Mouse (Mus musculus): Measurements from ENCODE around the gene Fhod1. TPM values are rescaled to one million over a fixed set of nuclear protein-coding genes. Genes with fewer than 3 reads are reported as not detected.

Gene Fhod1
- total RNA-seq (2021) = 1 to 10 TPM; 1.7 to 2.8 TPM

DNA sequence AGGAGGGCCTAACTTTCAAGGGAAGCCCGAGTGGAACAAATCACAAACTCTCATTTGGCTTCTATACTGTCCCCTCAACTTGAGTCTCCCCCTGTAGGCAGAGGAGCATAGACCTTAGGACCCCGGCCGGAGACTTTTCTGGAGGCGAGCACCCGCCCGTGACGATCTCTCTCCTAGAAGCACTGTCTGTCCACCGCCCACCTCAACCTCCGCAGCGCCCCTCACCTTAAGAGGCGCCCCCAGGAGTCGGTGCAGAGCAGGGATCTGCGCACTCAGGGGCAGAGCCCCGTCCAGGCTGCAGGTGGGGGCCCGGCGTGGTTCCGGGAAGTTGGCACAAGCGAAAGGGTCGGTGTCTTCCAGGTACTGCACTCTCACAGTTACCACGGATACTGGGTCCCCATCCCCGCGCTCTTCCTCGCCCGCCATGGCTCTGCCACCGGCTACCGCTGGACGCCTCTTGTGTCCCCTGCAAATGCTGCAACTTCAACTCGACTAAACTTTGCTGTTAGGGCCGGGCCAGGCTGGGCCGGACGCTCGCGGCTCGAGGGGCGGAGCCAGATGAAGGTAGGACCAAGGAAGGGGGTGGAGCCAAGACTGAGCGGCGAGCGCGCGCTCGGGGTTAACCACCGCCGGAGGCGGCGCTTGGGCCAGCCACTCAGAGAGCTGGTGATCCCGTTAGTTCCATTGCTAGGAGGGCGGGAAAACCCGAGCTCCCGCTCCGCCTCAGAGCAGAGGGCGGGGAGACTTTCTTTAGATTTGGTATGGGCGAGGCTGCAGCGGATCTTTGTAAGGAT, at the start of gene Fhod1:
Gene Fhod1, minus strand, starts transcription at position 526 of the 794 bp plus-strand sequence.
- peak; percentile 52 to 63 for DNase-seq (ENCODE audit: extremely low spot score in 1 of 2, low spot score in 1 of 2)

DNA sequence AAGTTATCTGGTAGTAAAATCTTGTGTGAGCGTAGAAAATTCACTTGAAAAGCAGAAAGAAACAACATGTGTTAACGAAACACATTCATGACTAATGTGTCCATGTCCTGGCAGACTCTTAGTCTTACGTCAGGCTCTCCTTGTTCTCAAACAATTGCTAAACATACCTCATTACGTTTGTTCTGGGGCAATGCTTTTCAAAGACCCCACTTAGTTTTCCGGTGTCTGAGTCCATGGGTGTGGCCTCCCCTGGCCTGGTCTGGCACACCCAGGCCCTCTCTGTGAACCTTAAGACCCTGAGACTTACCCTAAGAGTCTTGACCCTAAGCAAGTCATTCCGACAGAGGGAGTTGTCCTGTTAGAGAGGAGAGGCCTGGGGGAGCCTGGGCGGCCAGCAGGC, 46.2 kb upstream of the Fhod1 start:
- no peak for DNase-seq (ENCODE audit: extremely low spot score in 1 of 2, low spot score in 1 of 2)

DNA sequence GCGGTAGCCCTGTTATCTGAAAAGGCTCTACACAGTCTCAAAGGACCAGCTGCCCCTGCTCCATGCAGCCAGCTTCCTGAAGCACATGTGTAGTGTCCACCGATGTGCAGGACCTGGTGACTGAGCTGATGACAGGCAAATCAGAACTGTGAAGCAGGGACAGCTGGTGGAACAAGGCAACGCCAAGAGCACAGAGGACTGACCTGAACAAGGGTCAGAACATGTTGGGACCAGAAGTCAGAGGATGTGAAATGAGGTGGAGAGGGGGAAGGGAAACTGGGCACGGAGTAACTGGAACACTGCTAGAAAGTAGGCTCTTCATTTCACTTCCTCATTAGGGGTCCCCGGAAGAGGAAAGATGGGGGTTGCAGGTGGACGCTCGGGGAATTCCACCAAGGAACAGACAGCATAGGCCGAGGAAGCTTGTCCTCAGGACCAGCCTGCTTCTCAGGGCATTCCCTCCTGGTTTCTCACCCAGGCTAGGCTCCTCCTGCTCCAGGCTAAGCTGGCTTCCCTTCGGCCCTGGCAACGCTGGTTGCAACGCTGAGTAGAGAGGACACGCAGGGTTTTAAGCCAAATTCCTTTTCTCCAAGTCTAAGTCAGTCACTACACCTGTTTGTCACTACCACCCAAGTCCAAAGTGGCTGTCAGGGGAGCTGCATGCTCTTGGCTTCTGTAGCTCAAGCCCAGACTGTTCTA, 45.5 kb upstream of the Fhod1 start:
- DNase-seq (ENCODE audit: extremely low spot score in 1 of 2, low spot score in 1 of 2) = no peak

DNA sequence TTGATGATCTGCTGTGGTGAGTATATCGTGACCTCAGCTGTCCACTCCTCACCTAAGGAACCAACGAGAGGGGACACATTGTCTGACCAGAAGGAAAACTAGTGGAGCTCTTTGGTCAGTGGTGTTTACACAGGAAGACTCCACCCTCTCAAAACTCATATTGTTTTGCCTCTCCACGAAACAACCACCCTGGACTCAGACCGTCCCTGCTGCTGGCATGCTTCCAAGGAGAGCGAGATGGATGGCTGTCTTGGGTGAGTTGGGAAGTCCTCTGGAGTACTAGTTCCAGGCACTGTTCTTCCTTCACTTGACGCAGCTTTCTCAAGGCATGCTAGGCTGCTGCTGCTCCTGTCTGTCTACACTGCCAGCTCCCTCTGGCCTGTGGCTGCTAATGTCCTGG, 41.3 kb upstream of the Fhod1 start:
- DNase-seq (ENCODE audit: extremely low spot score in 1 of 2, low spot score in 1 of 2) = no peak

DNA sequence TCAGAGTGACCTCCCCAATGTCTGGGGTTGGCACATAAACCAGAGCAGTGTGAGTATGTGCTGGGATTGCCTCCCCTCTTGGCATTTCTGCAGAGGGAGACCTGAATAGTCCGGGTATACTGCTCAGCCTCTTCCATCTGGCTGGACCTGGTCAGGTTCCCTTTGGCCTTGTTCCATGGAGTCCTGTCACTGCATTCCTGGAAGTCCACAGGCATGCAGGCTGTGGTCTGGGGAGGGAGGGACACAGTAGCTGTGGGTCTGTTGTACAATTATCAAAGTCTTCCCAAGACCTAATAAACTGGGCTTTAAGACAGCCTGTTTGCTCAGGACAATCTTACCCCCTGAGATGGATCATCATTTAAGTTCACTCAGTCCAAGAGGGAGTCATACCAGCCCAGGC, 39.4 kb upstream of the Fhod1 start:
- DNase-seq (ENCODE audit: extremely low spot score in 1 of 2, low spot score in 1 of 2) = no peak

DNA sequence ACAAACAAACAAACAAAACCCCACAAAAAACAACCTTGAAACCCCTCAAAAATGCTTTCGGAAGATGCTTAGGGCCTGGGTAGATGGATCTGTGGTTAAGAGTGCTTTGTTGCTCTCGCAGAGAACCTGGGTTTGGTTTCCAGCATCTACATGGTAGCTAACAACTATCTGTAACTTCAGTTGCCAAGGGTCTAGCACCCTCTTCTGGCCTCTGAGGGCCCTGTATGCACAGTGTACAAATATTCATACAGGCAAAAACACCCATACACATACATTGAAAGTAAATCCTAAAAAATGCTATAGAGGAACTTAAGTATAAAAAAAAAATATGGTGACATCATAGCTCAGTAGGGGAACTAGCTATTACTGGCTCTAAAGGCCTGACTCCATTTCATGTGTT, 36.3 kb upstream of the Fhod1 start:
- DNase-seq (ENCODE audit: extremely low spot score in 1 of 2, low spot score in 1 of 2) = no peak

DNA sequence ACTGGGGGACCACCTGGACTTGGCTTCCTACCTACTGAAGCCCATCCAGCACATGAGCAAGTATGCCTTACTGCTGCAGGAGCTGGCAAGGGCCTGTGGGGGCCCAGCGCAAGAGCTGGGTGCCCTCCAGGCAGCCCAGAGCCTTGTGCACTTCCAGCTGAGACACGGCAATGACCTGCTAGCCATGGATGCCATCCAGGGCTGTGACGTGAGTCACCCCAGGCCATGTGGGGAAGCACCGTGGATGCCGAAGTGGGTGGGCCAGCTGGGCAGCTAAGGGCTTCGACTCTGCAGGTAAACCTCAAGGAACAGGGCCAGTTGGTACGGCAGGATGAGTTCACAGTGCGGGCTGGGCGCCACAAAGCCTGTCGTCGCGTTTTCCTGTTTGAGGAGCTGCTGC, 32.6 kb upstream of the Fhod1 start:
- no peak for DNase-seq (ENCODE audit: extremely low spot score in 1 of 2, low spot score in 1 of 2)

DNA sequence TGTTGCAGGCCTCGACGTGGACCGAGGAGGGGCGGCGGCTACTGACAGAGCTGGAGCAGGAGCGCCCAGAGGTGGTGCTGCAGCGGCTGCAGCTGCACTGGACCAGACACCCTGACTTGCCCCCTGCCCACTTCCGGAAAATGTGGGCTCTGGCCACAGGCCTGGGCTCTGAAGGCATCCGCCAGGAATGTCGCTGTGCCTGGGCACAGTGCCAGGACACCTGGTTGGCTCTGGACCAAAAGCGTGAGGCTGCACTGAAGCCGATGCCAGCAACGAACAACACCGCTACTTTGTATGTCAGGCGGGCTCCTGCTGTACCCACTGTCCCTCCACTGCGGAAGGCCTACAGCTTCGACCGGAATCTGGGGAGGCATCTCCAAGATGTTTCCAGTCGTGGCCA, 30.9 kb upstream of the Fhod1 start:
- DNase-seq (ENCODE audit: extremely low spot score in 1 of 2, low spot score in 1 of 2) = peak in 1 of 2 experiments; percentile 28

DNA sequence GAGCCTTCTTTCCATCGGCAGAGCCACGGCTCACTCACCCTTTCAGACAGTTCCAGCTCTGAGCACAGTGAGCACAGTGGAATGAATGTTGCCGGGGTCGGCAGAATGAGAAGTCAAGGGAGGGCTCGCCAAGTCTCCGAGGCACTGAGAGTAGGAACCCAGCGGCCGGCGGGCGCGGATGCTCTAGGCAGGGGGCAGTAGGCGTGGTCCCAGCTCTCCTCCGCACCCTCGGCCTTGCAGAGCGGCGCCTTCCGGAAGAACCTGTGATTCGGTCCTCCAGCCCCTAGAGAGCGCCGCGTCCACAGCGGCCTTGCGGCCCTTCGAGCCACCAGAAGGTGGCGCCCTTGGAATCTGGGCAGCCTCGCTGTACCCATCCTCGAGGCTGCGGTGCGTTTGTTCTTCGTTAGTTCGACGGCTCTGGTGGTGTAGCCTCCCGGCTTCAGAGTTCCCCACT, 26.8 kb upstream of the Fhod1 start:
- DNase-seq (ENCODE audit: extremely low spot score in 1 of 2, low spot score in 1 of 2) = peak in 1 of 2 experiments; percentile 18

DNA sequence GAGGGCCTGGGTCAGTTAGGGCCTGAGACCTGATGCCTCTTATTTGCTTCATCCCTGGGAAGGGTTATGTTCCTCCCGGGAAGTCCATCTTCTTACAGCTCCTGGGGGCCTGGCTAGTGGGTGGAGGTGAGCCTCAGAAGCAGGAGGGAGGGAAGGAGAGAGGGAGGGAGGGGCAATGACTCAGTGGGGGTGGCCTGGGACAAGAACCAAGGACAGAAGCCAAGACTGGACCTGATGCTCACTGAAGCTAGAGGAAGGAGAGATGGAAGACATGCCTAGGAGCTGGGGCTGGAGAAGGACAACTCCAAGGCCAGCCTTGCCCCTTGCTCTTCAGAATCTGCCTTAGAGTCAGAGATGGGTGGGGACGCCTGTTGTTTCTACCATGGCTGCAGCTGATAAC, 25.3 kb upstream of the Fhod1 start, which contains the start of gene Plekhg4:
Gene Plekhg4, plus strand, starts transcription at position 243 of the 400 bp plus-strand sequence.
- no peak for DNase-seq (ENCODE audit: extremely low spot score in 1 of 2, low spot score in 1 of 2)

DNA sequence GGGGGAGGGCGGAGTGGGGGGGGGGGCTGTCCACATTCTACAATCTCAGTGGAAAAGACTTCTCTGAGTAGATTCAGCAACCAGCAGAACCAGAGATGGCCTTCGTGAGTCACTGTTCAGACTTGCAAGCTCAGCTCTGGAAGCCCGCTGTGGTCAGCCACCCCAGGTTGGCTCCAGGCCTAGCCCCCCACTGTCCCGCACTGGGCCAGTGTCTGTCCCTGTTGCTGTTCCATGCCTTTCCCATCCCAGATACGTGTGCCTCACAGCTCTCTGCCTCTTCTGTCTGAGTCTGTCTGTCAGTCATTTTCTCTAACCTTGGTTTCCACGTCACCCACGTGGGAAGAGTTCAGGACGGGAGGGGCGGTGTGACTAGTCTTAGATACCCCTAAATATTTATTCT, 24.7 kb upstream of the Fhod1 start:
- no peak for DNase-seq (ENCODE audit: extremely low spot score in 1 of 2, low spot score in 1 of 2)

DNA sequence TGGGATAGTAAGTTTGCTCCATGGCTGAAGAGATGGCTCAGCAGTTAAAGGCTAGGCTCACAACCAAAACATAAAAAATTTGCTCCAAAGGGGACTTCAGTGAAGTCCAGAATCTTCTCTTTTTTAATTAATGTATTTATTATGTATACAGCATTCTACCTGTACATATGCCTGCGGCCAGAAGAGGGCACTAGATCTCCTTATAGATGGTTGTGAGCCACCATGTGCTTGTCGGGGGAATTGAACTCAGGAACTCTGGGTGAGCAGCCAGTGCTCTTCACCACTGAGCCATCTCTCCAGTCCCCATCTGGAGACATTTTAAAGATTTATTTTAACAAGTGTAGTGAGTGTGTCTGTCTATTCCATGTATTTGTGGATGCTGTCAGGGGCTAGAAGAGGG, 19.4 kb upstream of the Fhod1 start:
- DNase-seq (ENCODE audit: extremely low spot score in 1 of 2, low spot score in 1 of 2) = no peak

DNA sequence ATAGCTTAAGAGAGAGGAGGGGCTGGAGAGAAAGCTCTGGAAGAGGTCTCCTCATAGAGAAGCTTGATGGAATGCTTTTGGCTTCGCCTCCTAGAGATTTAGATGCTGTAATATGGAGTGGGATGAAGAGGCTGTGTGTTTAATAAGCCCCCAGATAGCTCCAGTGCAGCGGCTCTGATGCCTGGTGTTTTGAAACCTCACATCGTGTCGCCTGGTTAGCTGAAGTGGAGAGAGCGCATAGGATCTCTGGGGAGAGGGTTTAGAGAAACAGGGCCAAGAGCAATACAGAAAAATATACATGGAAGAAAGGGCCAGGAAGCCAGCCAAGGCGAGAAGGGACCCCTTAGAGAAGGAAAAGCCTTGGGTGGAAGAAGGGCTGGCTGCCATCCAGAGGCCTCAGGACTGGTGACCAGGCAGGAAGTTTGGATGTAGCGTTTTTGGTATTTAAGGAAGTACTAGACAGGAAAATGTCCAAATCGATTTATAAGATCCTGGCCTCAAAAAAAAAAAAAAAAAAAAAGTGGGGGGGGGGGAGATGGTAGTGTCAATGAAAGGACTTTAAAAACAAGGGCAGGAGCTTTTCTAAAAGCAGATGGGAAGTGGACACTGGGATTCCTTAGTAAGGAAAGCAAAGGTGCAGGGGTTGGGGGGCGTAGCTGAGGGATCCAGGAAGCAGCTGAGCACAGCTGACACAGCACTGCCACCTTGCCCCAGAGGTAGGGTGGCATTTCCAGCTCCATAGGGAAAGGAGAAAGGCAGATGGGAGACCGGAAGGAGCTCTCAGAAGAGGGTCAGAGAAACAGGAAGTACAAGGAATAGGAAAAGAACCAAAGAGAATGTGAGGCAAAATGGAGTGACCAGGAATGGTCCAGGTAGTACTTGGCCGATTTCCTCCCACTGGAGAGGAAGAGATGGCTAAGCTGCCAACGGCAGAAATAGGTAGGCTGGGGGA, 14.3 kb upstream of the Fhod1 start:
- no peak for DNase-seq (ENCODE audit: extremely low spot score in 1 of 2, low spot score in 1 of 2)

DNA sequence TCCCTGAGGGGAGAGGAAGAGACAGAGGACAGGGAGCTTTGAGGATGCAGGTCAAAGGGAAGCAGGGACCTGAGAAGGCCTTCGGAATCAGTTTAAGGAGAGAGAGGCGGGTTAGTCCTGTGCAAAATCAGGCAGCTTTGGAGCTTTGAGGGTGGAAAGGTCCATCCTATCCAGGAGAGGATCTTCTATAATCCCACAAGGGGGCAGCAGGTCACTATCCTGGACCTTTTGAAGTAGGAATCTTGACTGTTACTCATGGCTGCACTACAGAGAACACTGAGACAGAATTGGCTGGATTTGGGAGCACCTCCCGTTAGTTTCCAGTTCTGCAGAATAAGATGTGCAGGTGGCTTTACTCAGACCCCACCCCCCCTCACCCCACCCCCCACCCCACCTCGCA, 11.9 kb upstream of the Fhod1 start:
- no peak for DNase-seq (ENCODE audit: extremely low spot score in 1 of 2, low spot score in 1 of 2)

DNA sequence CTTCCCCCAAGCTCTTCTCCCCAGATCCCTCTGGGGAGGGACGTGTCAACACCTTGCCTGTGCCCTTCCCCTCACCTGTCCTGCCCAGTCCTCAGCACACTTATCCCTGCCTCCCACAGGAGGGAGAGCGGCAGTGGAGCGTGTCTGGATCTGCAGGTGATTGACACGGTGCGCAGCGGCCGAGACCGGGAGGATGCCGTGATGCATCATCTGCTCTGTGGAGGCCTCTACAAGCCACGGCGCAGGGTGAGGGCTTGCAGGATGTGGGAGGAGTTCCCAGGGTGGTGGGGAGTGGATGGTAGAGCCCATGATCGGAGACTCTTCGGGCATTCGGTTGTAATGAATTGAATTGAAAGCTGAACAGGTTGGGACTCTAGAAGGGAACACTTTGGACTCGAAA, 11.5 kb upstream of the Fhod1 start:
- DNase-seq (ENCODE audit: extremely low spot score in 1 of 2, low spot score in 1 of 2) = no peak

DNA sequence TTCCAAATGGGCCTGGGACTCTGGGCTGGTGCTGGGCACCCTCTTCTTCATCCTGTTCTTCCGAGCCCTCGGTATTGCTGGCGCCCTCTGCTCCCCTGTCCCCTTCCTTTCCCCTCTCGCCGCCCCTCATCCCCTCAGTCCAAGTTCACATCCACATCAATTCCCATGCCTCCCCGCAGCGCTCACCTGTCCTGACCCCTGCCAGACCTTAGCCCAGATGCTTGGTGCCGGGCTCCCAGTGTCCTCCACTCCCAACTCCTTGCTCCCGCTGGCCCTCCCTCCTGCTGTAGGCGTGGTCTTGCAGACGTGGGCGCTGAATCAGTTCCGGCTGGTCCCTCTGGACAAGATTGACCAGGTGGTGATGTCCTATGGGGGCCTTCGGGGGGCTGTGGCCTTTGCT, 8.9 kb upstream of the Fhod1 start:
- no peak for DNase-seq (ENCODE audit: extremely low spot score in 1 of 2, low spot score in 1 of 2)

DNA sequence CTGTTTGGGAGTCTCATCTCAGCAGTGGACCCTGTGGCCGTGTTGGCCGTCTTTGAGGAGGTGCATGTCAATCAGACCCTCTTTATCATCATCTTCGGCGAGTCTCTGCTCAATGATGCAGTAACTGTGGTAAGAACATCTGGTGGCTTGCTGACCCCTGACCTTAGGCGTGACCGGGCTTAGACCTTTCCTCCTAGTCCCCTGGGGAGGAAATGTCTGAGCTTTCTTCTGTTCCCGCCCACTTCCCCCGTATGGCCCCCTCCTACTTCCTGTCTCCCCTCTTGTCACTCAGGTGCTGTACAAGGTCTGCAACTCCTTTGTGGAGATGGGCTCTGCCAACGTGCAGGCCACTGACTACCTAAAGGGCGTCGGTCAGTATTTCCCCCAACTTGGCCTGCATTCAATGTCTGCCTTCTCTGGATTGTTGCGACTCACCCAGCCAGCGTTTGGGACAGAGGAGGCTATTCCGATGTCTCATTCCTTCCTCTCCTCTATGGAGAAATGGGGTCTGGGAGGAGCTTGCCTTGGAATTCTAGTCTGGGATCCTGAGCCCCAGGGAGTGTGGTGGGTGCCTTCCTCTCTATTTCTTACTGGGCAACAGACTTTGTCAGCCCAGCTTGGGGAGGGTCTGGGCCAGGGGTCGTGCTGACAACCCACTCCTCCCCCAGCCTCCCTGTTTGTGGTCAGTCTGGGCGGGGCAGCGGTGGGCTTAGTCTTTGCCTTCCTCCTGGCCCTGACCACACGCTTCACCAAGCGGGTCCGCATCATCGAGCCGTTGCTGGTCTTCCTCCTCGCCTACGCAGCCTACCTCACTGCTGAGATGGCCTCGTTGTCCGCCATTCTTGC, 7.6 kb upstream of the Fhod1 start:
- no peak for DNase-seq (ENCODE audit: extremely low spot score in 1 of 2, low spot score in 1 of 2)

DNA sequence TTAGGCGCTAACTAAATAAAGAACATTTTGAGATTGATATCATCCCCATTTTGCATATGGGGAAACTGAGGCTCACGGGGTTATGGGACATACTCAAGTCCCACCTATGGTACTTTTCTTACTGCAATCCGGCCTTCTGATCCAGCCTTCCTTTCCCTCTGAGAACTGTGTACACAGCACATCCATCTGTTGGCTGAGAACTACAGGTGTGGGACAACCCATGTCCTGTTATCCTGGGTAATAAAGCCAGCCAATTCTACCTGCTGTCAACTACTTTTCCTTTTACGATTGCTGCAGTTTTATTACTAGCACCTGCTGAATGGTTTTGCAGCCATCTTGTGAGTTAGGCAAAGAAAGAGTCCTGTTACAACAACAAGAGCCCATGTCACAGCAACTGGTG, 6.8 kb upstream of the Fhod1 start:
- DNase-seq (ENCODE audit: extremely low spot score in 1 of 2, low spot score in 1 of 2) = no peak

DNA sequence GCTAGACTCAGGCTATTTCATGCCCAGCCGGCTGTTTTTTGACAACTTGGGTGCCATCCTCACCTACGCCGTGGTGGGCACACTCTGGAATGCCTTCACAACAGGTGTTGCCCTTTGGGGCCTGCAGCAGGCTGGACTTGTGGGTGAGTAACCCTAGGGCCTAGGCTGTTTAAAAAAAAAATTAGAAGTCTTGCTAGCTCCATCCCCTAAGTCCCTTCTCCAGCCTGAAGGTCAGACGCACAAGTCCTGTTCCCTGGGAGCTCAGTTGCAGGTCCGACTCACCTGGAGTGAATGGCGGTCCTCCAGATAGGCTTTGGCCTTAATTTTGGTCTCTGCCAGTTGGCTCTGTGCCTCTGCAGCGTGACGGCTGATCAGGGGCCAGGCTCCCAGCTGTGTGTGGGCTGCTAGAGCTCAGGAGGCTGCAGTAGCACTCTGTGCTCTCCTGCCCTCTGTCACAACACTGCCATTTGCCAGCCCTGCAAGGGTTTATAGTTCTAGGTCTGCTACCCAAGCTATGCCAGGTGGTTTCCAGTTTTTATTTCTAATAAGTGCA, 5.9 kb upstream of the Fhod1 start:
- DNase-seq (ENCODE audit: extremely low spot score in 1 of 2, low spot score in 1 of 2) = no peak

DNA sequence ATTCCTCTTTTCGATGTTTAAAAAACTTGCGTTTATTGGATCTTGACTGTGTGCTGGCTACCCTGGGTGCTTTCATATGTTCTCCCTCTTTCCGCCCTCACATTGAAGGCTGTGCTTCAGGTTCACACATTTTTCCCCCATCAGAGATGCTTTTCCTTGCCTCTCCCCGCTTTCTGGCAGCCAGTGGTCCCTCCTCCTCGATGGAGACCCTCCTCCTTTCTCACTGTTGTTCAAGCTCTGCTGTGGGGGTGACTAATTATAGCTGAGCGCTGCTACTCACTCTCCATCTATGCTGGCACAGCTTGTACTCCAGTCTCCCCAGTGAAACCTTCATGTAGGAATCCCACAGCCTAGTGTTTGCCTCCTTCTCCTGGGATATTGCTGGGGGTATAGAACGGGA, 2.4 kb upstream of the Fhod1 start:
- no peak for DNase-seq (ENCODE audit: extremely low spot score in 1 of 2, low spot score in 1 of 2)
